Mouse (Mus musculus): Measurements from ENCODE around the gene Caln1. TPM values are rescaled to one million over a fixed set of nuclear protein-coding genes. Genes with fewer than 3 reads are reported as not detected.

Gene Caln1
- total and polyA plus RNA-seq, 2 experiments = 2.4 to 2.9 TPM

GRCm38 (mm10) chr5:130476741-130477140, 107.5 kb downstream of the Caln1 start:
- no peaks in the 10 kb centered on the region for H3K4me1 ChIP-seq (ENCODE audit: control insufficient read depth, insufficient read depth, low read length)
- TF ChIP-seq POLR2A (IDR thresholded peaks at IDR 0.05; ENCODE audit: extremely low read depth, insufficient read depth, low read length) (no peak), CTCF (IDR thresholded peaks at IDR 0.05; ENCODE audit: low read depth, low read length) (no peak)
- no peak for DNase-seq (ENCODE audit: extremely low read depth, low read depth, low spot score)
- H3K9ac ChIP-seq (ENCODE audit: low read depth, low read length) = no peak overlapping the region
- H3K4me3 ChIP-seq (ENCODE audit: insufficient read depth, low read depth, low read length) = no peak overlapping the region
- no peak overlapping the region for H3K27ac ChIP-seq (replicated peaks; ENCODE audit: insufficient read depth, low read depth, low read length)
- WGBS = 69% methylated on average over 12 of the region's 12 CpGs
- no peaks in the 10 kb centered on the region for H3K36me3 ChIP-seq (ENCODE audit: control insufficient read depth, insufficient read depth, low read length)
- H3K27me3 ChIP-seq (ENCODE audit: control insufficient read depth, insufficient read depth, low read length) = no peaks in the 10 kb centered on the region
- H3K79me2 ChIP-seq (ENCODE audit: control insufficient read depth, insufficient read depth, low read length) = no peaks in the 10 kb centered on the region

GRCm38 (mm10) chr5:130480290-130480689, 111.0 kb downstream of the Caln1 start:
- H3K4me3 ChIP-seq (ENCODE audit: insufficient read depth, low read depth, low read length) = no peak overlapping the region
- H3K27ac ChIP-seq (replicated peaks; ENCODE audit: insufficient read depth, low read depth, low read length) = no peak overlapping the region
- 64% methylated on average over 1 of the region's 1 CpGs for WGBS
- no peak overlapping the region for H3K9ac ChIP-seq (ENCODE audit: low read depth, low read length)
- no peaks in the 10 kb centered on the region for H3K27me3 ChIP-seq (ENCODE audit: control insufficient read depth, insufficient read depth, low read length)
- H3K4me1 ChIP-seq (ENCODE audit: control insufficient read depth, insufficient read depth, low read length) = no peaks in the 10 kb centered on the region
- no peaks in the 10 kb centered on the region for H3K36me3 ChIP-seq (ENCODE audit: control insufficient read depth, insufficient read depth, low read length)
- no peak for DNase-seq (ENCODE audit: extremely low read depth, low read depth, low spot score)
- H3K79me2 ChIP-seq (ENCODE audit: control insufficient read depth, insufficient read depth, low read length) = no peaks in the 10 kb centered on the region
- TF ChIP-seq CTCF (IDR thresholded peaks at IDR 0.05; ENCODE audit: low read depth, low read length) (no peak), POLR2A (IDR thresholded peaks at IDR 0.05; ENCODE audit: extremely low read depth, insufficient read depth, low read length) (no peak)

DNA sequence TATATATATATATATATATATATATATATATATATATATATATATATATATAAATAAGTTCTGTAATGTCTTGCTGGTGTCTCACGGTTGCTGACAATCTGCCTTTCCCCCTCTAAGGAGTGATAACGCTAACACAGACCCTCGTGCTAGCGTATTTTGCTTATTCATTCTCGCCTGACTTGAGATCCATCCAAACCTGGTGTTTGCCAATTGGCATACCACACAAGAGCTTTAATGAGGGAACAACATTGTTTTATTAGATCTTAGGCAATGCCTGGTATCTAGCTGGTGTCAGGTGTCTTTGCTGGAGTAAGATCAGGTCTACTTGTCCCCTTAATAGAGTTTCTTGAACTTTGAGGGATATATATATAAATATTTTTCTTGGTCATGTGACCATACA, 122.2 kb downstream of the Caln1 start:
- no peak overlapping the region for H3K4me3 ChIP-seq (ENCODE audit: insufficient read depth, low read depth, low read length)
- no peaks in the 10 kb centered on the region for H3K36me3 ChIP-seq (ENCODE audit: control insufficient read depth, insufficient read depth, low read length)
- H3K27ac ChIP-seq (replicated peaks; ENCODE audit: insufficient read depth, low read depth, low read length) = no peak overlapping the region
- H3K4me1 ChIP-seq (ENCODE audit: control insufficient read depth, insufficient read depth, low read length) = no peaks in the 10 kb centered on the region
- WGBS = 84% methylated on average over 5 of the region's 5 CpGs
- no peaks in the 10 kb centered on the region for H3K27me3 ChIP-seq (ENCODE audit: control insufficient read depth, insufficient read depth, low read length)
- peak; percentile 2 for DNase-seq (ENCODE audit: extremely low read depth, low read depth, low spot score)
- no peak overlapping the region for H3K9ac ChIP-seq (ENCODE audit: low read depth, low read length)
- TF ChIP-seq POLR2A (IDR thresholded peaks at IDR 0.05; ENCODE audit: extremely low read depth, insufficient read depth, low read length) (no peak), CTCF (IDR thresholded peaks at IDR 0.05; ENCODE audit: low read depth, low read length) (no peak)
- H3K79me2 ChIP-seq (ENCODE audit: control insufficient read depth, insufficient read depth, low read length) = no peaks in the 10 kb centered on the region

GRCm38 (mm10) chr5:130492305-130492704, 123.0 kb downstream of the Caln1 start:
- no peaks in the 10 kb centered on the region for H3K4me1 ChIP-seq (ENCODE audit: control insufficient read depth, insufficient read depth, low read length)
- DNase-seq (ENCODE audit: extremely low read depth, low read depth, low spot score) = no peak
- H3K27ac ChIP-seq (replicated peaks; ENCODE audit: insufficient read depth, low read depth, low read length) = no peak overlapping the region
- no peak for TF ChIP-seq POLR2A (IDR thresholded peaks at IDR 0.05; ENCODE audit: extremely low read depth, insufficient read depth, low read length)
- no peak for TF ChIP-seq CTCF (IDR thresholded peaks at IDR 0.05; ENCODE audit: low read depth, low read length)
- no peak overlapping the region for H3K4me3 ChIP-seq (ENCODE audit: insufficient read depth, low read depth, low read length)
- H3K9ac ChIP-seq (ENCODE audit: low read depth, low read length) = no peak overlapping the region
- no peaks in the 10 kb centered on the region for H3K27me3 ChIP-seq (ENCODE audit: control insufficient read depth, insufficient read depth, low read length)
- H3K79me2 ChIP-seq (ENCODE audit: control insufficient read depth, insufficient read depth, low read length) = no peaks in the 10 kb centered on the region
- WGBS = 77% methylated on average over 7 of the region's 7 CpGs
- H3K36me3 ChIP-seq (ENCODE audit: control insufficient read depth, insufficient read depth, low read length) = no peaks in the 10 kb centered on the region

DNA sequence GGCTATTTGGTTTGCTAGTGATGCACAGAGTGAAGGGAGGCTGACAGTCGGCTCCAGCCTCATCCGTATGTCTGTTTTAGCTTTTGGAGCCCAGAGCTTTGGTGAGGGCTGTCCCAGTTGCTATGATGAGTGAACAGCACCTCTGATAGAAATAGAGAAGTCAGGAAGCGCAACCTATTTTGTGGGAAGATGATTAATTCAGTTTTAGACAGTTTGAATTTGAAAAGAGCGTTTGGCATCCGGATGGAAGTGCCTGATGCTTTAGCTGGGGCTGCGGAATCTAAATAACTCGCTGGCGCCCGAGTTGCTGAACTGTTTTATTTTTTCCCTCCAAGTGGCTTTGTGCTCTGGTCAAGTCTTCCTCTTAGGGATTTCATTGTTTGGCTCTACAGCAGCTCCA, 133.3 kb downstream of the Caln1 start:
- 79% methylated on average over 9 of the region's 9 CpGs for WGBS
- H3K79me2 ChIP-seq (ENCODE audit: control insufficient read depth, insufficient read depth, low read length) = no peaks in the 10 kb centered on the region
- TF ChIP-seq POLR2A (IDR thresholded peaks at IDR 0.05; ENCODE audit: extremely low read depth, insufficient read depth, low read length) (no peak), CTCF (IDR thresholded peaks at IDR 0.05; ENCODE audit: low read depth, low read length) (no peak)

DNA sequence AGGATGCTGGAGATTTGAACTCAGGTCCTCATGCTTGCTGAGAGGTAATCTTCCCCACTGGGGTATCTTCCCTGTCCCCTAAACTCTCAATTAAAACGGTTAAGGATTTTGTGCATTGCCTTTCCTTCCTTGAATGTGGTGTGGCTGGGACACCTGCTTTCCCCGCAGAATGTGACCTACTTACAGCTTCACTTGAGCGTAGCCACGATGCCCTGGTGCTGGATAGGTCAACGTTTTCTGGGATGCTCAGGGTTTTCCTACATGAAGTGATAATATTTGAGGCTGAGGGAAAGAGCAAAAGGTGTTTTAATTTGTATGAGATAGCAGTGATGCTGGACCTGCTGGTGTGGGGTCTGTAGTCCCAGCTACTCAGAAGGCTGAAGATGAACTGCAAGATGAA, 135.6 kb downstream of the Caln1 start:
- H3K4me1 ChIP-seq (ENCODE audit: control insufficient read depth, insufficient read depth, low read length) = no peaks in the 10 kb centered on the region
- H3K27ac ChIP-seq (replicated peaks; ENCODE audit: insufficient read depth, low read depth, low read length) = no peak overlapping the region
- no peak overlapping the region for H3K4me3 ChIP-seq (ENCODE audit: insufficient read depth, low read depth, low read length)
- no peak for DNase-seq (ENCODE audit: extremely low read depth, low read depth, low spot score)
- no peak overlapping the region for H3K9ac ChIP-seq (ENCODE audit: low read depth, low read length)
- H3K79me2 ChIP-seq (ENCODE audit: control insufficient read depth, insufficient read depth, low read length) = no peaks in the 10 kb centered on the region
- no peaks in the 10 kb centered on the region for H3K36me3 ChIP-seq (ENCODE audit: control insufficient read depth, insufficient read depth, low read length)
- TF ChIP-seq POLR2A (IDR thresholded peaks at IDR 0.05; ENCODE audit: extremely low read depth, insufficient read depth, low read length) (no peak), CTCF (IDR thresholded peaks at IDR 0.05; ENCODE audit: low read depth, low read length) (no peak)
- no peaks in the 10 kb centered on the region for H3K27me3 ChIP-seq (ENCODE audit: control insufficient read depth, insufficient read depth, low read length)
- WGBS = 72% methylated on average over 5 of the region's 5 CpGs

More for the DNA sequence above, 133.3 kb downstream of the Caln1 start:
- Histone ChIP-seq H3K27me3 (ENCODE audit: control insufficient read depth, insufficient read depth, low read length) (no peaks in the 10 kb centered on the region), H3K9ac (ENCODE audit: low read depth, low read length) (no peak overlapping the region), H3K4me1 (ENCODE audit: control insufficient read depth, insufficient read depth, low read length) (no peaks in the 10 kb centered on the region), H3K27ac (replicated peaks; ENCODE audit: insufficient read depth, low read depth, low read length) (no peak overlapping the region), H3K4me3 (ENCODE audit: insufficient read depth, low read depth, low read length) (no peak overlapping the region), H3K36me3 (ENCODE audit: control insufficient read depth, insufficient read depth, low read length) (no peaks in the 10 kb centered on the region)
- no peak for DNase-seq (ENCODE audit: extremely low read depth, low read depth, low spot score)

Data from liver, adult 2 months (tissue).